11 mouse cellular contexts compared by ENCODE assay signal in the genomic region with DNA sequence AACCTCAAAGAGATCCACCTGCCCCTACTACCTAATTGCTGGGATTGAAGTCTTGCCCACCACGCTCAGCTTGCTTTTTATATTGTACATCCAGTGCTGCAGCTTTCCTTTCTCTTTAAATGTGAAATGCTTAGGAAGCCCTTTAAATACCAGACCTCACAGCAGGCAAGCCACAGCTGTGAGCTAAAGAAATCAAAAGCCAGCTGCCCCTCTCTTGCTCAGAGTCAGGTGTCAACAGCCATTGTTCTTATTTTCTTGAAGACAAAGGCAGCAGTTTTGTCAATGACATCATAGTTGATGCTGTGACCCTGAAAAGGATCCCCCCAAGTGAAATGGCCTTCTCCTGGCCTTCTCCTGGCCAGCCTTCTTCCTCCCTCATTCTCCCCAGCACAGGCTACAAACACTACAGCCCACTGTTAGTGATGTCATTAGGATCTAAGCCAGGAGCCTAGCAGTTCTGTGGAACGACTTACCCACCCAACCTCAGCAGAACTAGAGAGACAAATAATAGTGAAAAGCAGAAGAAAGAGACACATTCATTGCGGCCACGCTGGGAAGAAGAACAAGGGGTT. TPM values are rescaled to one million over a fixed set of nuclear protein-coding genes. Genes with fewer than 3 reads are reported as not detected.
DNase-seq lines count a peak whose midpoint lies in the region; ATAC-seq and TF ChIP-seq lines count a peak whose summit lies in the region.
"Had no signal": no experiment of that assay in that cellular context is flagged by ENCODE, and none has a peak within 500 bp of the region (broad histone marks: within the 10 kb centered on the region; RNA-seq: fewer than 3 reads in every experiment).

No protein-coding gene starts in this region.

- no peaks in the 10 kb centered on the region for H3K36me3 ChIP-seq in forebrain, embryonic 10.5 days (replicated peaks)
- H3K36me3 ChIP-seq in forebrain, embryonic 11.5 days (ENCODE audit: control insufficient read depth, insufficient read depth, low read length), result no peaks in the 10 kb centered on the region
- H3K36me3 ChIP-seq in ES-Bruce4 (ENCODE audit: control insufficient read depth, insufficient read depth, low read length, poor library complexity, severe bottlenecking), result no peaks in the 10 kb centered on the region
- H3K36me3 ChIP-seq in forebrain, embryonic 14.5 days (ENCODE audit: control insufficient read depth, insufficient read depth, low read length), result no peaks in the 10 kb centered on the region
- H3K36me3 ChIP-seq in myocyte (ENCODE audit: control insufficient read depth, insufficient read depth), result no peaks in the 10 kb centered on the region

- 49% methylated on average over 4 of the region's 4 CpGs for WGBS in forebrain, embryonic 10.5 days
- 37% methylated on average over 4 of the region's 4 CpGs for WGBS in forebrain, embryonic 11.5 days
- WGBS in forebrain, embryonic 14.5 days, result 22% methylated on average over 4 of the region's 4 CpGs

- peak; percentile 77; the same call in 1 of the 2 replicates for TF ChIP-seq EP300 in ES-Bruce4 (IDR thresholded peaks at IDR 0.05; ENCODE audit: insufficient read depth, low read depth, low read length)

- no peak for TF ChIP-seq CTCF in ES-Bruce4 (IDR thresholded peaks at IDR 0.05; ENCODE audit: low read depth, low read length)

- no peak for ATAC-seq in forebrain, embryonic 11.5 days (replicated peaks; ENCODE audit: low FRiP score)
- ATAC-seq in forebrain, embryonic 14.5 days, result peak; percentile 33; the same call in 1 of the 2 replicates
- ATAC-seq: Patski had no signal

- no peak overlapping the region for H3ac ChIP-seq in myocyte (ENCODE audit: control insufficient read depth, insufficient read length)

- peaks cover 45% of the 10 kb centered on the region for H3K27me3 ChIP-seq in forebrain, embryonic 10.5 days (ENCODE audit: poor library complexity, severe bottlenecking)
- H3K27me3 ChIP-seq in forebrain, embryonic 11.5 days (ENCODE audit: control insufficient read depth, insufficient read depth, low read length), result no peaks in the 10 kb centered on the region
- H3K27me3 ChIP-seq in ES-Bruce4 (ENCODE audit: control insufficient read depth, insufficient read depth, low read length, poor library complexity, severe bottlenecking) (no peaks in the 10 kb centered on the region), myocyte (ENCODE audit: control insufficient read depth, insufficient read depth, insufficient read length) (no peaks in the 10 kb centered on the region)
- no peaks in the 10 kb centered on the region for H3K27me3 ChIP-seq in forebrain, embryonic 14.5 days (replicated peaks; ENCODE audit: control insufficient read depth, insufficient read depth, low read length)
- H3K27me3 ChIP-seq: Patski had no signal

- no peak overlapping the region for H3K4me2 ChIP-seq in forebrain, embryonic 11.5 days (ENCODE audit: low read depth, low read length, severe bottlenecking)
- H3K4me2 ChIP-seq in forebrain, embryonic 14.5 days (ENCODE audit: low read length), result no peak overlapping the region
- no peak overlapping the region for H3K4me2 ChIP-seq in myocyte (ENCODE audit: low read depth)

- peaks cover 80% of the 10 kb centered on the region for H3K4me1 ChIP-seq in forebrain, embryonic 10.5 days
- H3K4me1 ChIP-seq in forebrain, embryonic 11.5 days (replicated peaks; ENCODE audit: control insufficient read depth, insufficient read depth, low read length), result peaks cover 19% of the 10 kb centered on the region
- no peaks in the 10 kb centered on the region for H3K4me1 ChIP-seq in ES-Bruce4 (ENCODE audit: control insufficient read depth, insufficient read depth, low read length)
- peaks cover 33% of the 10 kb centered on the region for H3K4me1 ChIP-seq in forebrain, embryonic 14.5 days (ENCODE audit: control insufficient read depth, insufficient read depth, low read length)

- DNase-seq in forebrain, embryonic 10.5 days (ENCODE audit: extremely low spot score, low spot score), result no peak
- DNase-seq in forebrain, embryonic 11.5 days (ENCODE audit: low spot score), result no peak
- peak; percentile 63 for DNase-seq in forebrain, embryonic 14.5 days (ENCODE audit: low spot score)
- DNase-seq in frontal cortex, postnatal 25 days (ENCODE audit: low spot score in 2 of 2), result no peak
- no peak for DNase-seq in adrenal gland, postnatal 25 days
- DNase-seq in frontal cortex, postnatal 36 days (ENCODE audit: low spot score in 2 of 2), result no peak
- DNase-seq: kidney, postnatal 14 days; lung, postnatal 36 days had no signal

- no peak overlapping the region for H3K9ac ChIP-seq in forebrain, embryonic 11.5 days (ENCODE audit: low read length)
- H3K9ac ChIP-seq in ES-Bruce4 (ENCODE audit: low read depth, poor library complexity, severe bottlenecking), result no peak overlapping the region
- no peak overlapping the region for H3K9ac ChIP-seq in forebrain, embryonic 14.5 days (ENCODE audit: low read length)

- TF ChIP-seq POLR2A in ES-Bruce4 (IDR thresholded peaks at IDR 0.05; ENCODE audit: insufficient read depth, low read length) (no peak), myocyte (IDR thresholded peaks at IDR 0.05; ENCODE audit: insufficient read length, low read depth) (no peak)

- no peak overlapping the region for H3K4me3 ChIP-seq in forebrain, embryonic 10.5 days
- no peak overlapping the region for H3K4me3 ChIP-seq in forebrain, embryonic 11.5 days (ENCODE audit: low read depth, low read length)
- H3K4me3 ChIP-seq in ES-Bruce4 (ENCODE audit: low read depth, low read length), result no peak overlapping the region
- H3K4me3 ChIP-seq in forebrain, embryonic 14.5 days (ENCODE audit: low read depth, low read length), result no peak overlapping the region
- H3K4me3 ChIP-seq in myocyte, result no peak overlapping the region

- H3K9me3 ChIP-seq in forebrain, embryonic 10.5 days, result peaks cover 4% of the 10 kb centered on the region
- no peaks in the 10 kb centered on the region; the same call in 1 of the 2 replicates for H3K9me3 ChIP-seq in forebrain, embryonic 11.5 days (ENCODE audit: control insufficient read depth, low read length)
- no peaks in the 10 kb centered on the region for H3K9me3 ChIP-seq in ES-Bruce4 (replicated peaks; ENCODE audit: control insufficient read depth, insufficient read depth, low read length, poor library complexity, severe bottlenecking)
- H3K9me3 ChIP-seq in forebrain, embryonic 14.5 days (replicated peaks; ENCODE audit: control insufficient read depth, low read length), result no peaks in the 10 kb centered on the region

- H3K79me2 ChIP-seq in myocyte (ENCODE audit: control insufficient read depth, insufficient read depth), result no peaks in the 10 kb centered on the region

- H3K27ac ChIP-seq in forebrain, embryonic 10.5 days, result peak overlapping the region; percentile 57; the same call in 1 of the 2 replicates
- H3K27ac ChIP-seq in forebrain, embryonic 11.5 days (ENCODE audit: low read depth, low read length), result no peak overlapping the region
- peak overlapping the region; percentile 67; the same call in 1 of the 2 replicates for H3K27ac ChIP-seq in ES-Bruce4 (ENCODE audit: insufficient read depth, low read length)
- 0 out of 2 replicates have a peak overlapping the region, but pooled peaks have one; percentile 9 for H3K27ac ChIP-seq in forebrain, embryonic 14.5 days (ENCODE audit: low read depth, low read length)

TF ChIP-seq in myocyte, 11 proteins besides CTCF, POLR2A, EP300 and RAD21:
- TF ChIP-seq TCF12 (IDR thresholded peaks at IDR 0.05; ENCODE audit: insufficient read depth, poor library complexity, severe bottlenecking), result peak; percentile 42
- TF ChIP-seq MAX (IDR thresholded peaks at IDR 0.05; ENCODE audit: low read depth), result no peak
- TF ChIP-seq POLR2AphosphoS2 (IDR thresholded peaks at IDR 0.05; ENCODE audit: insufficient read length, low read depth), result no peak
- TF ChIP-seq TCF3 (IDR thresholded peaks at IDR 0.05; ENCODE audit: insufficient read length, low read depth), result no peak
- TF ChIP-seq MYOD1 (IDR thresholded peaks at IDR 0.05; ENCODE audit: control insufficient read depth in 1 of 3, insufficient read length in 2 of 3, low read depth in 2 of 3), result peak; percentile 20 to 65 (median 51)
- no peak for TF ChIP-seq SRF (IDR thresholded peaks at IDR 0.05; ENCODE audit: control insufficient read depth, insufficient read length, low read depth)
- no peak for TF ChIP-seq E2F4 (IDR thresholded peaks at IDR 0.05; ENCODE audit: insufficient read depth)
- TF ChIP-seq CEBPB (IDR thresholded peaks at IDR 0.05; ENCODE audit: insufficient read depth, poor library complexity, severe bottlenecking), result no peak
- peak in 1 of 3 experiments; percentile 69 for TF ChIP-seq MYOG (IDR thresholded peaks at IDR 0.05; ENCODE audit: control insufficient read depth in 1 of 3, insufficient read depth in 1 of 3, insufficient read length in 2 of 3, low read depth in 2 of 3)
- no peak for TF ChIP-seq USF1 (IDR thresholded peaks at IDR 0.05; ENCODE audit: low read depth)
- no peak for TF ChIP-seq REST (IDR thresholded peaks at IDR 0.05; ENCODE audit: insufficient read depth, insufficient read length)

RNA-seq across cellular contexts. Expression of a gene that starts 20.7 kb away (rescaled TPM):
- polyA plus RNA-seq in forebrain, embryonic 10.5 days (2016; fragmentation: Nextera tagmentation; extraction: Ambion mirVana), result 12.4 and 14.8 TPM in 2 replicates
- polyA plus RNA-seq in forebrain, embryonic 11.5 days (2014; fragmentation: Nextera tagmentation; extraction: Ambion mirVana), result 10.1 and 14.9 TPM in 2 replicates
- 11.5 and 16.1 TPM in 2 replicates for polyA plus RNA-seq in ES-Bruce4 (2011; ENCODE audit: insufficient read depth, insufficient read length, low read depth, missing spikeins)
- 8.6 and 10.2 TPM in 2 replicates for polyA plus RNA-seq in forebrain, embryonic 14.5 days (2014; fragmentation: Nextera tagmentation; extraction: Ambion mirVana)
- polyA plus RNA-seq in myocyte (2012; fragmentation: generic; extraction: Trizol), result 7.9 TPM
- 16.5 and 36.8 TPM in 2 replicates for total RNA-seq in adrenal gland, postnatal 25 days (2021)
